Mouse (Mus musculus) skeletal muscle tissue, adult 2 months (tissue): ENCODE measurements around the gene Rpl32.

Source experiments
- DNase-seq: peaks from one replicate; pipeline ENCODE4 v3.0.0-alpha.2; 2012; ENCODE audit warnings: low read depth, low spot score

Gene Rpl32

GRCm38 (mm10) chr6:115767357-115767756 is 41.2 kb downstream of the Rpl32 start:
- no peak for DNase-seq

- DNase-seq: no peak
Observed at GRCm38 (mm10) chr6:115764179-115764578, 44.4 kb downstream of the Rpl32 start.

DNA sequence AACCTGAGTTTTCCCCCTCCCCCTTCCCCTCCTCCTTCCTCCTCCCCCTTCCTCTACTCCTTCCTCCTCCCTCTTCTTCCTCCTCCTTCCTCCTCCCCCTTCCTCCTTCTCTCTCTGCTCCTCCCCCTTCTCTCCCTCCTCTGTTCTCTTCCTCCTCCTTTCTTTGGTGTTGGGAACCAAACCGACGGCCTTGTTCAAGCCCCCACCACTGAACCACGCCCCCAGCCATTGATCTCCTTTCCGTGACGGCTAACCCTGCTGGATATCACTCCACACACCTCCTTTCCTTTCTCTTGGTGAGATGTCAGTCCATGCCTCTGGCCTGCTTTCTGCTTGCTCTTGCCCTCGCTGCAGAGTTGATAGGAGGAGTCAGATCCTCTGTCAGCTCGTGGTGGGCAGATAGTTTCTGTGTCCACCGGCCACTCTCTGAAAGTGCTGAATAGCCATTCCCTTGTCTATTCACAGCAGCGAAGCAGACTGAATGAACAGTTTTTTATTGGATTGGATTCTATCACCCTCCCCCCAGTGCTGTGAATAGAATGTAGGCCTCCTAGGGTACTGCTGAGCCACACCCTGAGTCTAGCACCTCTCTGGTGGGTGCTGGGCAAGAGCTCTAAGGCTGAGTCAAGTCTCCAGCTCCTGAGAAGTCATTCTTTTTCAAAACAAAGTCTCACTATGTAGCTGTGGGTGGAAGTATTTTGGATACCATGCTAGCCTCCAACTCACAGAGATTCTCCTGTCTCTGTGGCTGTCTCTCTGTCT is 46.4 kb downstream of the Rpl32 start, which contains the start of gene Tmem40:
TSS of gene Tmem40 (minus strand) at position 416 of the 762 bp plus-strand sequence.
- DNase-seq: no peak

DNA sequence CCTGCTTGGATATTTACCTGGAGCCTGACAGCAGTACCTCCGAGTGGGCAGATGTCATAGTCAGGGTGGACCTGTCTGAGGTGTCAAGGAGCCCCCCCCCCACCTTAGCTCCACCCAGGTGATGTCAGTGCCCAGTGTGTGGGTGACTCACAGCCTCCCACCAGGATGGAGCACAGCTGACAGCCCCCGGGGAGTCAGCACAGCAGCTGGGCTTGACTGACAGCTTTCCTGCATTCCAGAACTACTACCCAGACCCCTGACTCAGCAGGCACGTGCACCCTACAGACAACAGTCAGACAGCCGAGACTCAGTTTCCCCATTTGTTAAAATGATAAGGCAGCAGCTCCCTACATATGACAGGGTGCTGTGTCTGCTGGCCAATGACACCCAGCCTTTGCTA is 47.6 kb downstream of the Rpl32 start:
- no peak for DNase-seq

GRCm38 (mm10) chr6:115760137-115760536 is 48.4 kb downstream of the Rpl32 start:
- no peak for DNase-seq

DNA sequence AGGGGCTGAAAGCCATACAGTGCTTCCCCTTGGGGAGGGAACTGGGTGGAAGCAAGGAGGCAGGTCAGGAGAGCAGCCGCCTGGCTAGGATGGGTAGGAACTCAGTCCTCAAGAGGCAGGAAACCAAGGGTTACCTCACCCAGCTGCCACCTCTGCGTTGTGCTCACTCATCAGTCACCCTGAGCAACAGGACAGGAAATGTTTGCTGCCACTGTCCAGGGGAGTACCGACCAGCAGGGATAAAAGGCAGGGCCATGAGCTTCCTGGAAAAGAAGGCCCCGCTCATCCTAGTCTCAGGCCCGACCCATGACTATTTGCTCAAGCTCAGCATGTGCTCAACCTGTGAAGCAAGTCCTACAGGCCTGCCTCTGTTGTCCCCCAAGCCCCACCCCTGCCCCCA is 49.1 kb downstream of the Rpl32 start:
- no peak for DNase-seq

GRCm38 (mm10) chr6:115758981-115759435 is 49.5 kb downstream of the Rpl32 start:
- DNase-seq: no peak

- DNase-seq: no peak
Observed at GRCm38 (mm10) chr6:115755536-115755935, 53.0 kb downstream of the Rpl32 start.
